Mouse (Mus musculus) hindbrain, embryonic 10.5 days (tissue): Measurements from ENCODE around the gene Anks1b. TPM values are rescaled to one million over a fixed set of nuclear protein-coding genes. Genes with fewer than 3 reads are reported as not detected.

Experiments used
- DNase-seq: peaks from one replicate; pipeline ENCODE4 v3.0.0-alpha.2; 2017; ENCODE audit warnings: low spot score
- H3K27ac ChIP-seq: fragments of 300-500 bp; sonication (generic); 2 replicates; pipeline ENCODE4 v1.5.1; 2016; ENCODE audit warnings: mild to moderate bottlenecking, moderate library complexity
- H3K27me3 ChIP-seq: fragments of 300-500 bp; sonication (generic); 2 replicates; pipeline ENCODE4 v1.6.1; 2016; ENCODE audit warnings: mild to moderate bottlenecking; ENCODE audit not compliant: poor library complexity, insufficient read depth, severe bottlenecking
- H3K36me3 ChIP-seq: fragments of 300-500 bp; sonication (generic); 2 replicates; pipeline ENCODE4 v1.6.1; 2016; ENCODE audit warnings: mild to moderate bottlenecking, moderate library complexity
- H3K4me1 ChIP-seq: fragments of 300-500 bp; sonication (generic); replicated peaks from 2 replicates; pipeline ENCODE4 v1.6.1; 2016; ENCODE audit warnings: mild to moderate bottlenecking
- H3K4me3 ChIP-seq: fragments of 300-500 bp; sonication (generic); 2 replicates; pipeline ENCODE4 v1.5.1; 2016; ENCODE audit warnings: mild to moderate bottlenecking, moderate library complexity
- H3K9me3 ChIP-seq: fragments of 300-500 bp; sonication (generic); 2 replicates; pipeline ENCODE4 v1.6.1; 2016; ENCODE audit warnings: mild to moderate bottlenecking, moderate library complexity
- WGBS: fragments of 180-500 bp; shearing (Covaris S2); methylation state at CpG from one replicate; pipeline ENCODE4 v1.1.7; 2016; 5-methylcytosine and 5-hydroxymethylcytosine counted together
- polyA plus RNA-seq: library from polyadenylated mRNA; unstranded; fragments of >200 nt; fragmentation: Nextera tagmentation; extraction: Ambion mirVana; gene quantifications from 2 replicates; pipeline ENCODE4 v1.2.1, GENCODE M21; 2016

The Anks1b gene
- polyA plus RNA-seq, 1 experiment from 2014 or later = 4.1 TPM

DNA sequence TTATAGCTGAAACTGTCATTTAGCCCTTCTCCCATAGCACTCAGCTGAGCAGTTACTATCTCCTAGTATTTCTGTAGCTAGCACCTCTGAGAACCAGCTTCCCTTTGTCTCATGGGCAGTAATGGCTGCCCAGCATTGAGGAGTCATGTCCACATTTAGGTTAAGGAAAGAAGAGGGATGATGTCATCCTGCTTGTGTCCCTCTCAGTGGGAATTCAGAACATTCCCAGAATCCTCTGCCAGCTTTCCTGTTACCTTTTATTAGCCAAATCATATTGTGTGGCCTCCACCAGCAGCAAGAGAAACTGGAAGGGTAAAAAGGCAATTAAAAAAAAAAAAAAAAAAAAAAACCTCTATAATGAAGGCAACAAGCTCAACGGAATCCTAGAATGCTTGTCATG lies 851.6 kb downstream of the Anks1b start:
- Histone ChIP-seq H3K9me3 (no peaks in the 10 kb centered on the region), H3K27ac (no peak overlapping the region), H3K36me3 (no peaks in the 10 kb centered on the region), H3K4me1 (peaks cover 8% of the 10 kb centered on the region), H3K4me3 (no peak overlapping the region), H3K27me3 (peaks cover 15% of the 10 kb centered on the region)
- no peak for DNase-seq
- 79% methylated on average over 1 of the region's 1 CpGs for WGBS

DNA sequence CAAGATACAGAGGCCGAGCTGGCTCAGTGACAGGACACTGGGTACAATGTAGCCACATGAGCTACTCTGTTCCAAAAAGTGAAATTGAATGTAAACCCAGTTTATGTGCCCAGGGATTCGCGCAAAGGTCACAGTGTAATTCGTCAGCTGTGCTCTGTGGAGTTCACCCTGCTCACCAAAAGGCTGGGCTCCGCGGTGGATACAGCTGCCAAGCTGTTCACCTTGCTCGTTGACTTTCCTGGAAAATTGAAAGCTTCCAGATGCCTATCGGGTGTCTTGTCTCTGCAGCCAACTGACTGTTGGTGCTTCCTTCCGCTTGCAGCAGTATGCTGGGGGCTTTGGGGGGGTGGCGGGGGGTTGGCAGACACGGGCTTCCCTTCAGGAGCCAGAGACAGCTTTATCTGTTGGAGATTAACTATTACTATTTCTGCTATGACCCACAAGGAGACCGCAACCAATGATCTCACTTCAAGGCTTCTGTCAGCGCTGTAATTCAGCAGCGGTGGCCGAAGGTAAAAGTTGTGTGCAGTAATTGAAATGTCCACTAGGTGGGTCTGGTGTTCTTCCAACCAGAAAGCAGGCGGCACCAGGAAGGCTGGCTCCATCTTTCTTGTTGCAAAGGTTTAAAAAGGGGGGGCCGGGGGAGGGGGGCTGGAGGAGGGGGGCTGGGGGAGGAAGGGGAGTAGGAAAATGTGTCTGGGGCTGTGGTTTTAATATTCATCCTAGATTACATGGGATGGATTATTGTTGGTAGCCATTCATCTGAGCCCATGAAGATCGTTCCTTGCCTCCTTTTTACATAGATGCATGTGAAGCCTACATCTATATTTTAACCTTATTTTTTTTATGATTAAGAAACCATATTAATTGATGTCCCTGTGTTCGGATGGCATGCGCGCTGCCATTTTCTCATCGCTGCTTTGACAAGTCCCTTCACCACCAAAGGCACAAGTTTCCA lies 855.4 kb downstream of the Anks1b start:
- Histone ChIP-seq H3K36me3 (no peaks in the 10 kb centered on the region), H3K27ac (no peak overlapping the region), H3K27me3 (peaks cover 15% of the 10 kb centered on the region), H3K4me3 (peak overlapping the region; percentile 37), H3K4me1 (peaks cover 8% of the 10 kb centered on the region), H3K9me3 (no peaks in the 10 kb centered on the region)
- DNase-seq = peak; percentile 73
- 36% methylated on average over 22 of the region's 22 CpGs for WGBS

DNA sequence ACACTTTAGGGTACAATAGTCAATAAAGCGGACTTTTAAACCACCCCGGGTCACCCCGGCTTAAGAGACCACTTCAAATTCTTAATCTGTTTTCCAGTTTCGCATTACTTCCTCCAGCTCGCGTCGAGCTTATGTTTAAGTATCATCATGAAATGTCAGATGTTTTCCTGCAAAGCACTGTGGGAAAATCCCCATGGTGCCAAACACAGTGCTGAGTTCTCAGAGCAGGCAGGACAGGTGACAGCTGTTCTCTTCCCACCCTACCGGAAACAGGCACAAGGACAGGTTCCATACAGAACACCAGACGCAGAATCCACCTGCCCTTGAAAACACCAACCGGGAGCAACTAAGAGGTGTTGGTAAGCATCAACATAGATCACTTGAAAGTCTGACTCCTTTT lies 856.2 kb downstream of the Anks1b start:
- Histone ChIP-seq H3K27me3 (peaks cover 15% of the 10 kb centered on the region), H3K4me3 (no peak overlapping the region), H3K9me3 (no peaks in the 10 kb centered on the region), H3K27ac (no peak overlapping the region), H3K4me1 (peaks cover 8% of the 10 kb centered on the region), H3K36me3 (no peaks in the 10 kb centered on the region)
- WGBS = 66% methylated on average over 10 of the region's 10 CpGs
- DNase-seq = no peak

DNA sequence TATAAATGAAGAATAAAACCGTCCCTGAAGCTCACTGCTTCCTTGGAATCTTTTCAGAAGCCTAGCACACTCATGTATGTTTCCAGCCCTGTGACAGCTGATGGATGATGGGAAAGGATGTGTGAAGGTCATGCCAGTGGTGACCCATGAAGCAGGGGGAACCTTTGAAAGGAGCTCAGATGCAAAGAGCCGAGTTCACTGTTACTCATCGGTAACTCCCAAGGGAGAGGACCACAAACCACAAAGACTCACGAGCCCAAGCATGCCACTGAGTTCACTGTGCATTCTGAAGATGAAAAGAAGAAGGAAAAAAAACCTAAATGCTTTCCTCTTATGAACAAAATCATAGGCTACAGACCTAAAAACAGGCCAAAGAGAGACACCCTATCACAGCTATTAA lies 859.5 kb downstream of the Anks1b start:
- no peaks in the 10 kb centered on the region for H3K36me3 ChIP-seq
- H3K4me3 ChIP-seq = no peak overlapping the region
- peaks cover 7% of the 10 kb centered on the region for H3K27me3 ChIP-seq
- H3K27ac ChIP-seq = no peak overlapping the region
- no peak for DNase-seq
- WGBS = 58% methylated on average over 4 of the region's 4 CpGs
- peaks cover 8% of the 10 kb centered on the region for H3K4me1 ChIP-seq
- H3K9me3 ChIP-seq = no peaks in the 10 kb centered on the region

DNA sequence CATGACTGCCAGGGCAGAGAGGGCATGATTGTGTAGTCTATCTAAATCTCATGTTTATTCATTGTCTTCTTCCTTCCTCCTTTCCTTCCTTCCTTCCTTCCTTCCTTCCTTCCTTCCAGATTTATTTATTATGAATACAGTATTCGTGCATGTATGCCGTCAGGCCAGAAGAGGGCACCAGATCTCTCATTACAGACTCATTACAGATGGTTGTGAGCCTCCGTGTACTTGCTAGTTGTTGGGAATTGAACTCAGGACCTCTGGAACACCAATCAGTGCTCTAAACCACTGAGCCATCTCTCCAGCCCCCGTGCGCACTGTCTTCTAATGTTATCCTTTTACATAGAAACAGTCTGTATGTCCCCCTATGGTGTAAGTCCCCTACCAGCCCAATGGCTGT lies 860.3 kb downstream of the Anks1b start:
- DNase-seq = peak; percentile 41
- H3K4me3 ChIP-seq = no peak overlapping the region
- no peak overlapping the region for H3K27ac ChIP-seq
- H3K36me3 ChIP-seq = no peaks in the 10 kb centered on the region
- H3K9me3 ChIP-seq = no peaks in the 10 kb centered on the region
- peaks cover 4% of the 10 kb centered on the region for H3K4me1 ChIP-seq
- H3K27me3 ChIP-seq = no peaks in the 10 kb centered on the region
- WGBS = 23% methylated on average over 5 of the region's 5 CpGs

DNA sequence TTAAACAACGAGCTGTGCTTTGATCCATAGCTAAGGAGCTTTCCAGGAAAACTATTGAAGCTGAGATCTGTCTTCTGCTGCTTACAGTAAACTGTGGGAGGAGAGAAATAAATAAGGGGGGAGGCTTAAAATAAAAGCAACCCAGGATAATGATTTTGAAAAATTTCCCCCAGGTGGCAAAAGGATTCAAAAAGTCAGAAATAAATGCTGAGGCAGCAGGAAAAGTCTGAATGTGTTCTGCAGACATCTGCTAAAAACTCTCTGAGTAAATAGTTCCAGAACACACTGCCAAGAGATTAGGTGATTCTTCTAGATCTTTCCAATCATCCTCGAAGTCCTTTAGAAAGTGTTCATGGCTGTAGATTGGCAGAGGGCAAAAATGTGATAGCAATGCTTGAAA lies 865.2 kb downstream of the Anks1b start:
- no peak overlapping the region for H3K27ac ChIP-seq
- no peaks in the 10 kb centered on the region for H3K9me3 ChIP-seq
- no peaks in the 10 kb centered on the region for H3K27me3 ChIP-seq
- WGBS = 83% methylated on average over 2 of the region's 2 CpGs
- H3K4me3 ChIP-seq = no peak overlapping the region
- H3K4me1 ChIP-seq = no peaks in the 10 kb centered on the region
- H3K36me3 ChIP-seq = no peaks in the 10 kb centered on the region
- no peak for DNase-seq

DNA sequence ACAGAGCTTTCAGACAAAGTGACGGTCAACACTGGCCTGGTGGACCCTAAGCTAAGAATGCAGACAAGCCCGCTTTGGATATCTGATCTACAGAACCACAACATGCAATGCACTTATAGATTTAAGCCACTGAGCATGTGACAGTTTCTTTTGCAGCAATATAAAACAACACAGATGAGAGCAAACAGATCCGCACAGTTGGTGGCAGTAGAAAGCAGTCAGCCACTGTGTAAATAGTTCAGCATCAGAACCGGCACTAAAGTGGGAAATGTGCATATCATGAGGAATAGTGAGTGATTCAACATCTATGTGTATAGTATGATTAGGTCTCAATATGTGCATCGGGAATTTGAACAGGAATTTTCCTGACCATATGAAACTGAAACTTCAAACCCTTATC lies 867.6 kb downstream of the Anks1b start:
- Histone ChIP-seq H3K9me3 (no peaks in the 10 kb centered on the region), H3K27me3 (no peaks in the 10 kb centered on the region), H3K27ac (no peak overlapping the region), H3K4me1 (no peaks in the 10 kb centered on the region), H3K36me3 (no peaks in the 10 kb centered on the region), H3K4me3 (no peak overlapping the region)
- no peak for DNase-seq
- WGBS = 93% methylated on average over 5 of the region's 5 CpGs

DNA sequence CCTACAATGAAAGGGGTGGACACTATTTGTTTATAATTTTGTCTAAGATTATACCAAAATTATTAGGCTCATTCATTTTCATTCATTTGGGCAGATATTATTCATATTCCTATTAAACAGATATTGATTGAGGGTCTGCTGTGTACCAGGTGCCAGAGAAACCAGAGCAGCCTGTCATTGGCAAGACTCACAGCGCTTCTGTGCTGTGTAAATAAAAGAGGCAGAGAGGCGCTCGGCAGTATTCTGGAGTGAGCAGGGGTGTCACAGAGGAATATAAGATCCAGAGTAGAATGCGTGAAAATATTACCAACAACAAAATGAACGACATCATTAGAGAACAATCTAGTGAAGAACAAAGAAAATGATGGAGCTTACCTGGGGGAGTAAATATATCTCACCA lies 878.6 kb downstream of the Anks1b start:
- DNase-seq = no peak
- Histone ChIP-seq H3K27ac (no peak overlapping the region), H3K4me3 (no peak overlapping the region), H3K4me1 (no peaks in the 10 kb centered on the region), H3K36me3 (no peaks in the 10 kb centered on the region), H3K27me3 (no peaks in the 10 kb centered on the region), H3K9me3 (no peaks in the 10 kb centered on the region)
- WGBS = 81% methylated on average over 5 of the region's 5 CpGs

DNA sequence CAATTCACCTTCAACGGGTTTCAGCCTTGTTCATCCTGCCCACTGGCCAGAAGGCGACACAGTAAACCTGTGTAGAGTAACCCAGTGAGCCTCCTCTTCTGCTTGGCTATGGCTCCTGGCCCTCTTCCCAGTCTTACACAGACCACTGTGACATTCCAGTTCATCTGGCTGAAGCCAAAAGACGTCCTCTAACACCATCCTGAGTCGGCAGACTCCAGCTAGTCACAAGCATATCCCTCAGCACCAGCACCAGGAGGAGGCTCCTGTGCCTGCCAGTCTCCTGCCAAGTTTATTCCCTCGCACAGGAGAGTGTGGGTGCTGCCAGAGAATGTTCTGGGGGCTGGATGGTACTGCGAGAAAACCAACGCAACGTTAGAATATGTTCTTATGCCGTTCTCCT lies 879.8 kb downstream of the Anks1b start:
- Histone ChIP-seq H3K36me3 (no peaks in the 10 kb centered on the region), H3K4me3 (no peak overlapping the region), H3K27ac (no peak overlapping the region), H3K4me1 (no peaks in the 10 kb centered on the region), H3K9me3 (no peaks in the 10 kb centered on the region), H3K27me3 (no peaks in the 10 kb centered on the region)
- no peak for DNase-seq
- WGBS = 86% methylated on average over 9 of the region's 9 CpGs

DNA sequence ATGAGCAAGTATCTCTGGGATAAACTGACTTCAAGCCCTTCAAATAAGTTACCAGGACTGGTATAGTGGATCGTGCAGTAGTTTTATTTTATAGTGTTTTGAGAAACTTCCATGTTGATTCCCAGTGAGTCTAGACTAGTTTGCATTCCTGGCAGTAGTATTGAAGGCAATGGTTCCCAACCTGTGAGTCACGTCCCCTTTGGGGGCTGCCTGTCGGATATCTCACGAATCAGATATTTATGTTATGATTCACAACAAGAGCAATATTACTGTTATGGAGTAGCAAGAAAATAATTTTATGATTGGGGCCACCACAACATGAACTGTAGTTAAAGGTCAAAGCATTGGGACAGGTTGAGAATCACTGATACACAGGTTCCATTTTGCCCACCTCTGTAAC lies 884.5 kb downstream of the Anks1b start:
- Histone ChIP-seq H3K4me1 (no peaks in the 10 kb centered on the region), H3K4me3 (no peak overlapping the region), H3K27ac (no peak overlapping the region), H3K9me3 (no peaks in the 10 kb centered on the region), H3K36me3 (no peaks in the 10 kb centered on the region), H3K27me3 (no peaks in the 10 kb centered on the region)
- WGBS = 89% methylated on average over 4 of the region's 4 CpGs
- no peak for DNase-seq

DNA sequence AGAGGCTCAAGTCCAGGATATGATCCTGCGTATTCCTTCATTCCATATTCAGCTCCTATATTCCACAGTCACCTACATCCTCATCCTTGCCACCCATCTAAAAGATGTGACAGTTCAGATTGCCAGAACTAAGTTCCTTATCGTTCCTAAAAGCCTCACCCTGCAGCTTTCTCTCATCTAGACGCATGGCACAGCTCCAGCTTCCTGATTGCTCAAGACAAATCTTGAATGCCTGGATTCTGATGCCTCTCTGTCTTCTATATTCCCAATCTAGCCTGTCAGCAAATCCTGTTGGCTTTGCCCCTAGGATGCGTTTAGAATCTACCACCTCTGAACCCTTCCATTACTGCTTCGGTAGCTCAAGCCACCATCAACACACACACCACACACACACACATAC lies 886.6 kb downstream of the Anks1b start:
- Histone ChIP-seq H3K4me3 (no peak overlapping the region), H3K9me3 (no peaks in the 10 kb centered on the region), H3K4me1 (no peaks in the 10 kb centered on the region), H3K36me3 (no peaks in the 10 kb centered on the region), H3K27me3 (no peaks in the 10 kb centered on the region), H3K27ac (no peak overlapping the region)
- DNase-seq = no peak
- WGBS = 87% methylated on average over 5 of the region's 5 CpGs

DNA sequence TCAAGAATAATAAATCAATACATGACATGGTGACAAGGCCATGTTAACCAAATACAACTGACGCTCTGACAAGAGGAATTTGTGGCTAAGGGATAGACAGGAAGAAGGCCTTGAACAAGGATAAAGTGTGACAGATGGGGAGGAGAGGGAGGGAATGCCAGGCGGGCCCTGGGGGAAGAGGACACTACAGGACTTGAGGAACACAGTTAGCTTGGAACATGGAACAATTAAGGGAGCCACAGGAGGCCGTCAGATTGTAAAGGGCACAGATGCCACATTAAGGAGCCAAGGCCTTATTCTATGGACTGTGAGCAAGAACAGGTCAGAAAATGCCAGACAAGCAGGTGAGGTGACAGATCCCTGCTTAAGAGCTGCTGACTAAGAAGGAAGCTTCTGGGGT lies 893.0 kb downstream of the Anks1b start:
- H3K36me3 ChIP-seq = no peaks in the 10 kb centered on the region
- H3K27me3 ChIP-seq = no peaks in the 10 kb centered on the region
- H3K4me3 ChIP-seq = no peak overlapping the region
- DNase-seq = no peak
- WGBS = 68% methylated on average over 3 of the region's 3 CpGs
- H3K4me1 ChIP-seq = peaks cover 11% of the 10 kb centered on the region
- no peak overlapping the region for H3K27ac ChIP-seq
- no peaks in the 10 kb centered on the region for H3K9me3 ChIP-seq

DNA sequence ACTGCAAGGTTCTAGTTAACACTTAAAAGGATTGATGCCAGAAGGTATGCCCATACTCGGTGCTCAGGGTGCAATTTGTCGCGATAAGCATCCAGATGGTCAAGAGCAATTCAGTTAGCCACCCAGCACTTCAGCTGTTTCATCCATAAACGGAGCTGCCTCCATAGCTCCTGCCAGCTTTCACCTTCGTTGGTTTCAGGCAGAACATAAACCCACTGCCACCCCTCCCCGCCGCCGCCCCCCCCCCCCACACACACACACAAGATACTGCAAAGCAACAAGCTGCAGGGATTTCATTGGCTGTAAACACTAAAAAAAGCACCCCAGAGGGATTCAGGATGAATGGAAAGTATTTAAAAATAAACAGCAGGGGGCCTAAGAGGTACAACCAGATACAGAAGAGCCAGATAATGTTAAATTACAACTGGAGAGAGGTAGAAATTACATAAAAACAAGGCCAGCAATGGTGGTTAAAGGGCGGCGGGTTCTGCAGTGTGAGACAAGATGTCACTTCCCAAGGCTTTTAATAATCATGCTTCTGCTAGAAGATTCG lies 897.2 kb downstream of the Anks1b start:
- DNase-seq = no peak
- peaks cover 23% of the 10 kb centered on the region for H3K4me1 ChIP-seq
- peaks cover 8% of the 10 kb centered on the region; the same call in 1 of the 2 replicates for H3K27me3 ChIP-seq
- no peaks in the 10 kb centered on the region for H3K36me3 ChIP-seq
- no peak overlapping the region for H3K4me3 ChIP-seq
- H3K27ac ChIP-seq = no peak overlapping the region
- no peaks in the 10 kb centered on the region for H3K9me3 ChIP-seq
- 28% methylated on average over 11 of the region's 11 CpGs for WGBS
